Mouse (Mus musculus): ENCODE measurements around the gene Ankrd2.

Gene Ankrd2

DNA sequence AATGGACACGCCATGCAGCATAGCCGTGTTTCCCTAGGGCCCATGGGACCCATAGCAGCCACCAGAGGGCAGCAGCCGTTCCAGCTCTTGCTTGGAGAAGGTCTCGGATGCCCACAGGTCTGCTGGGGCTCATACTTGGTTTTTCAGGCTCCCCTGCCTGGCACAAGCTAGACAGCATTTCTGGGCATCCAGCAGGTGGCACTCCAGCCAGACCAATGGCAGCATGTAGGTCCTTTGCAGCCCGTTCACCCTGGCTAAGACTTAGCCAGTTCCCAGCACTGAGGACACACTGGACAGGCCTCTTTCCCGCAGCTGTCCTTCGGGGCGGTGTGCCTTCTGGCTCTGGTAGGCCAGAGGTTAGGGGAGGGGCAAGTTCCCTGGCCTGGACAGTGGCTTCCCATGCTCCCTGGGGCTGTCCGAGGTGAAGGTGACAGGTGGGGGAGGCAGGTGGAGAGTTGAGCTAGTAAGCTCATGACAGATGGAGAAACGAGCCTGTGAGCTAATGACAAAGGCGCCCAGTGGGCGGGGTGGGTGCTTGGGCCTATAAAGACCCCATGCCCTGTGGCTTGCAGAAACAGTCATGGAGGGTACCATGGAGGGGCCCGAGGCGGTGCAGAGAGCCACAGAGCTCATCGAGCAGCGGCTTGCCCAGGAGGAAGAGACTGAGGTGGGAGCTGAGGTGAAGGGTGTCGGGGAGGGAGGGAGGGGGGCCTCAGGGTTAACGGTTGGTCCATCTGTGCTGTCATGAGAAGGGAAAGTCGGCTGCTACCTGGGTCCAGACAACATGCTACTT lies at the start of gene Ankrd2:
TSS of gene Ankrd2 (plus strand) at position 545 of the 793 bp plus-strand sequence.
- in situ Hi-C loops (cut with MboI; ENCODE audit: unreplicated experiment in 2 of 2), result loop anchor here in 1 of 2 experiments (25.0 kb wide), 1 partner anchor 1377 kb away; no protein-coding TSS in a partner anchor

DNA sequence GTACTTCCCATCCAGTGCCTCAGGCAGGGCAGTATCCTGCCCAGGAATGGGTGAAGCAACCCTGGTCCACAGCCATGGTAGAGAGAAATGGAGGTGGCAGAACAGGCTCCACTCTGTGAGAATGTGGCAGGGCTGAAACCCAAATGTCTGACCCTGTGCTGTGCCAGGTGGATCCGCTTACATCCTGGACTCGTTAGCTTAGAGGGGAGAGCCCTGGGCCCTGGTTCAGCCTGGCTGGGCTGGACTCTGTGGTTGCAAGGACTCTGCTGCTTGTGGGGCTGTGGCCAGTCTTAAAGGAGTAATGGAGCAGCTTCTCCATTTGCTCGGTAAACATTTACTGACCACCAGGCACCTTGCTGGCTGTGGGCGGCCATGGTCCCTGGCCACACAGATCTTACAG lies 48.6 kb upstream of the Ankrd2 start:
- in situ Hi-C loops (cut with MboI; ENCODE audit: unreplicated experiment in 2 of 2), result no loop called here

DNA sequence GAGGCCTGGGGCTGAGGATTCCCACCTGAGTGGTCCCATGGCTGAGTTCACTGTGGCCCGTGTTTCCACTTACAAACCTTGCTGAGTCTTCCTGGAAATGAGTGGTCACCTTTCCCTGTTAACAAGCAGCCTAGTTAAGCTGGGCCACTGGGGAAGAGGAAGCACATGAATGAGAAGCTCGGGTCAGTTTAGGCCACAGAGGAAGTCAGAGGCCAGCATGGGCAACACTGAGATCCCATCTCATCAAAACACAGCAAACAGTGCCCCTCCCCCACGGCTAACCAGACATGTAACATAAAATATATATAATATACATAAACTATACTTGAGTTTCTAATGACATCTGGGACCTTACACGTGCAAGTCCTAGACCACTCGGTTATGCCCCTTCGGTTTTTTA lies 46.0 kb upstream of the Ankrd2 start:
- in situ Hi-C loops (cut with MboI; ENCODE audit: unreplicated experiment in 2 of 2), result no loop called here

DNA sequence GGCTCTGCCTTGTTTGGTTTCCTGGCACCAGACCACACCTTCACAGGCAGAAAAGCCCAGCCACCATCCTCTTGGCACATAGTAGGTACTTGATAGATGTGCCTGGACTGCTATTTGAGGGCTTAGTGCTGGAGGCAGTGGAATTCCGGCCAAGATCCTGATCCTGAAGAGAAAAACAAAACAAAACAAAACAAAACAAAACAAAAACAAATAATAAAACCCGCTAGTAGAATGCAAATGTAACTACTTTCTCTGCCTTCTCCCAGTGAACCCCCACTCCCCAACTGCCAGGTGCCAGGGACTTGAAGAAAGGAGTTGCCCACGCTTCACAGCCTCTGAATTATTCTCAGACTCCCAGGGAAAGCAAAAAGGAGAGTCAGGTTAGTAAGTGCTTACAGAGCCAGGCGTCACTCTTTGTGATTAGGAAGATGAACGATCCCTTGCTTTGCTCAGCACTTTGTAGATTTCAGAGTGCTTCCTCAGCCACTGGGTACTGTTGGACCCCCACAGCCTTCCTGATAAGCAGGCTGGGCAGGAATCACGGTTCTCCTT lies 43.8 kb upstream of the Ankrd2 start:
- in situ Hi-C loops (cut with MboI; ENCODE audit: unreplicated experiment in 2 of 2), result no loop called here

DNA sequence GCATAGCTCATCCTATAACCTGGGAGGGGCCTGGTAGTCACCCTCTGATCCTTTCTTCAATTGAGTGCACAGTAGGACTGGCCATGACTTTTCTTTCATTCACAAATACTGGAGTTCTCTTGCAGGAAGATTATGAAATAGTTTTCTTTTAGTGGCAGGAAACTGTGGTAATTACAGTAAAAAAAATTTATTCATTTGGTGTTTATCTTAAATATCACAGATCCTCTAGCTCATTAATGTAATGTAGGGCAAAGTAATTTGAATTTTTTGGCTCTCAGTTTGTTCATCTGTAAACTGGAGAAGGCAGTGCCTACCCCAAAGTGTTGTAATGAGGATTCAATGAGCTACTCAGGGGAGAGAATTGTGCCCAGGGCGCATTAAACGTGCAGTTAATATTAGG lies 42.8 kb upstream of the Ankrd2 start:
- in situ Hi-C loops (cut with MboI; ENCODE audit: unreplicated experiment in 2 of 2), result no loop called here

DNA sequence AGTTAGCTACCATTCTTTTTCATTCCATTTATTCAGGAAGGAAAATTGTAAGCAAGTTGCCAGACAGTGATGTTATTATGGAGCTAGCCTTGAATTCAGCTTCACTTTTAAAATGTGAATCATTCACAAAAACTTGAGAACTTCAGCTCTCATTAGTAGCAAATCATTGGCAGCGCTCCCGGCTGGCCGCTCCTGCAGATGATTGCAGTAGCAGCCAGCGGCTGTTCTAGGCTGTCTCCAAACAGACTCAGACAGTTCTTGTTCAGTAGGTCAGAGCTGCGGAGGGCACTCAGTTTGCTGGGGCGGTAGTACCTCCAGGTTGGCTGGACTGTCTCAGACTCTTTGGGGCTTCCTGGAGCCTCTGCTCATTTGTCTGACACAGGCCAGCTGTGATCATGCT lies 42.3 kb upstream of the Ankrd2 start:
- in situ Hi-C loops (cut with MboI; ENCODE audit: unreplicated experiment in 2 of 2), result no loop called here

DNA sequence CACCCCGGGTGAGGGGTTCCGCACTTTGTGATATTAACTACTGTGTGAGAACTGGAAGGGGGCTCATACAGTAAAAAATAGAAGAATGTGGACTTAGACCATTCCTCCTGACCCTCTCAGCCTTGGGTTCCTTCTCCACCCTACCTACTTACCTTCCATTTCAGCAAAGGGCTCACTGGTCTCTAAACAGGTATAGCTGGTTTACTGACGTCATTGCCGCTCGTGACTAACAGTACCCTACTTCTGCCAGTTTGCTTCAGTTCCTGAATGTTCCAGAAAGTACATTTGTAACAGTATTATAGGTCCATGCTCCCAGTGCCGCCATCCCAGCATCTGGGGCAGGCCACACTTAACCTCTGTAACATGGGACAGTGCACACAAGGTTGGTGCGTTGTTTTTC lies 41.8 kb upstream of the Ankrd2 start:
- in situ Hi-C loops (cut with MboI; ENCODE audit: unreplicated experiment in 2 of 2), result no loop called here

DNA sequence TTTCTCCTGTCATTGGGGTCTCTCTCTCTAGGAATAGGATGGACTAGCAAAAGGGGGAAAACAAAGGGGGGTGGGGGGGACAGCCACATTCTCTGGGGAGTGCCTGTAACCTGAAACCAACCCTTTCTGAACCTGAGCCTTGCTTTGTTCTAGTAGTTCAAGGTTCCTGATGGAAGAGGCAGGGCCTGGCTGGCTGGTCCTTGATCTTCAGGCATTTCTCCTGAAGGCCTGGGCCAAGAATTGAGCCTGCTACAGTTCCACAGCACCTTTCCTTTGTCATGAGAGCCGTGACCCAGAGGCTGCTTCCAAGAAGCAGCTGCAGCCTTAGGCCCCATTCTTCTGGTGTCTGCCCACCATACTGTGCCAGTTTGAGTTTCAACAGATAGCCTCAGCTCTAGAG lies 40.3 kb upstream of the Ankrd2 start:
- in situ Hi-C loops (cut with MboI; ENCODE audit: unreplicated experiment in 2 of 2), result no loop called here

DNA sequence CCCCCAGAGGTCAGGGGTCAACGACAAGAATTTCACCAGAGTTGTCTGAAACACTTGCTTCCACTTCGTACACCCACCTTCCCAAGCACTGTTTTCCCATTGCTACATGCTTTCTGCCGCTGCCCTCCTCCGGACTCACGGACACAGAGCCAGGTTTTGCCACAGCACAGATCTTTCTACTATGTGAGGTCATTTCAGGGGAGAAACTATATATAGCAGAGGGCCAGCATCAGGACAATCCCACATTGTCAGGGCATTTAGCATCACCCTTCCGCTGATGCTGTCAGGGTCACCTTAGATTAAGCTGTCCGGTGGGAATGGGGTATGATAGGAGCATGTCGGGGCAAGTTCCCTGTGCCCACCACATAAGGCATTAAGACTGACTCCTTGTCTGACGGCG lies 38.7 kb upstream of the Ankrd2 start:
- in situ Hi-C loops (cut with MboI; ENCODE audit: unreplicated experiment in 2 of 2), result no loop called here

DNA sequence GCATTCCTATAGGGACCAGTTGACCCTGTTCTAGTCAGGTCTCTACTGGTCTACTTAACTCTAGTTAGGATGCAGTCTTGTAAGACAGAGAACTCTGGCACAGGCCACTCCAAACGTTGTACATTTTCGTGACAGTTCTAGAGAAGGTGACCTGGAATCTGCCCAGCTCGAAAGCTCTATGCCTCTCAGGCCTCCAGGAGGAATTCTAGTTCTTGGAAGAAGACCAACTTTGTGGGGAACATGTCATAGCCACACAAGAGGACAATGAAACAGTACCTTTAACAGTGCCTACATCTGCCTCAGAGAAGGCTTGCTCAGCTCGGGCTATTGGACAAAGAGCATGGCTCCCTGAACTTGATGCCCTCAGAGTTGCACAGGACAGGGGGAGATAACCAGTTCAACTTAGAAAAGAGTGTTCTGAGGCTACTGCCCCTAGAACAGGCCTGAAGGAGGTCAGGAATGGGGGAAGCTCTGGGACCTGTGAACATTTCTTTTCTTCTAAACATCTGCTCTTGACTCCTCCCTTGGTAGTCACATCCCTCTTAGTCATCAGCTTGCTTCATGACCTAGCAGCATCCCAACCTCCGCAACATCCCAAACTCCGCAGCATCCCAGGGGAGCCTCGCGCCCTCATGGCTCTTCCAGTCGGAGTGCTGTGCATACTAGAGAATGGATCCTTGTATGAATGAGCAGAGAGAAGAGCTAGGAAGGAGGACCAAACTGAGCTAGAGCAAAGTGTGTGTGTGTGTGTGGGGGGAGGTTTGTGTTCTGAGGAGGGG lies 36.8 kb upstream of the Ankrd2 start:
- in situ Hi-C loops (cut with MboI; ENCODE audit: unreplicated experiment in 2 of 2), result no loop called here

DNA sequence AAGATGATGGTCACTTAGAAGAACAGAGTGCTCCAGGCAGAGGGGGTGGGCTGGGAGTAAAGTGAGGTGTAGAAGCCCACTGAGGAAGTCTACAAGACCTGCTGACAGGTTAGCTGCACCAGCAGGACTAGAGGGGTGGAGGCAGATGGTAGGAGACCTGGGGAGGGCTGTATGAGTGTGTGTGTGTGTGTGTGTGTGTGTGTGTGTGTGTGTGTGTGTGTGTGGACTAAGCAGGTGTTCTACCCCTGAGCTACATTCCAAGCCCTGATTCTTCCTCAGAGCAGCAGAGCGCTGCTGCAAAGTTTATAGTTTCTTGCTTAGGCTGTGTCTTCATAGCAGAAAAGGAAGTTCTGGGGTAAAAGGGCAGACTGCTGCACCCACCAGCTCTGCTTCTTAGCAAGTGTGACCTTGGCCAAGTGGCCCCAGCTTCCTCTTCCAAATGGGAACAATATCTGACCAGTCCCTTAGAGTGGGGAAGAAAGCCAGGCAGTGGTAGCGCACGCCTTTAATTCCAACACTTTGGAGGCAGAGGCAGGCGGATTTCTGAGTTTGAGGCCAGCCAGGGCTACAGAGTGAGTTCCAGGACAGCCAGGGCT lies 36.0 kb upstream of the Ankrd2 start:
- in situ Hi-C loops (cut with MboI; ENCODE audit: unreplicated experiment in 2 of 2), result no loop called here

DNA sequence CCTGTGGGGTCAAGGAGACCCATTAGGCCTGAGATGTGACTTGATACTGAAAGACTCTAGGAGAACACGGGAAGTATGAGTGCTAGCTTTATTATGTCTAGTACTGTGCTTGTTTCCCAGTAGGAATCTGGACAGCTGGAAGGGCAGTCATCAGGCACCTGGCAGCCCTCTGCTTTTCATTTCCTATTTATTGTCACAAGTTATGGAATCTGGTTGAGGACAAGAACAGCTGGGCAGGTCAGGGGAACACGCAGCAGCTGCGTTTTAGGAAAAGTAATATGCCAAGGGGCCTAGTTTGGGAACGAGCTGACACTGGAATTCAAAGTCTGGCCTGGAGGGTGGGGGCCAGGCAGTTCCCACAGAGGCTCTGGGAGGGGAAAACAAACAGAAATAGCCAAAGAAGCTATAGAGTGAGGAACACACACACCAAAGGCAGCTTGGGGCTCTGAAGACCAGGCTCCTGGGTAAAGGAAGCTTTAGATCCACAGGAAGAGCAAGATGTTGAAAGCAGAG lies 35.3 kb upstream of the Ankrd2 start:
- in situ Hi-C loops (cut with MboI; ENCODE audit: unreplicated experiment in 2 of 2), result no loop called here

DNA sequence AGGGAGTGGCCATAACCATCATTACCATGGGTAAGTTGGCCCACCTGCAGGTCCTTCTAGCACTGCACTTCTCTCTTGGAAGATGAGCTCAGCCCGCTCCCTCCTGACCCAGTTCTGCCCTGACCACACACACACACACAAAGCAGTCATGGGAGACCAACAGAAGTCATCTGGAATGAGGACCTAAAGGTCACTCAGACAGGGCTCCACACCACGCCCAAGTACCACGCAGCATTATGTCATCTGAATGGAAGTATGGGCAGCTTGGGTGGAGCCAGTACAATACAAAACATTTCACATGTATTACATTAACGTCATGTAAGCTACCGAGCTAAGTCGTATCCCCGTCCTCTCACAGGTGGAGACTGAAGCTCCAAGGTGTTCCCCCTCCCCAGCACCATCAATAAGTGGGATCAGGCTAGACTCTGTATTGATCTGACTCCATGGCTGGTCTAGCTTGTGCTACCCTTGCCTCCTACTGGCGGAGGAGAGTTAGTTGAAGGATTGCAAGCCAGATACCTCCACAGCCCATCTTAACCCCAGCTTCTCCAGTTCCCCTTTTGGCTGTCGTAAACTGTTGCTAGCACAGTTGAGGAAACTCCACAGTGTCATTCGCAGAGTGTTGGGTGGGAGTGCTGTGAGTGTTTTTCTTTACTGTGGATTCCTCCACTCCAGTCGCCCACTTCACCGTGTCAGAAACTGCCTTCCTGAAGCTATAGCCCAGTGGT lies 34.4 kb upstream of the Ankrd2 start:
- in situ Hi-C loops (cut with MboI; ENCODE audit: unreplicated experiment in 2 of 2), result no loop called here

DNA sequence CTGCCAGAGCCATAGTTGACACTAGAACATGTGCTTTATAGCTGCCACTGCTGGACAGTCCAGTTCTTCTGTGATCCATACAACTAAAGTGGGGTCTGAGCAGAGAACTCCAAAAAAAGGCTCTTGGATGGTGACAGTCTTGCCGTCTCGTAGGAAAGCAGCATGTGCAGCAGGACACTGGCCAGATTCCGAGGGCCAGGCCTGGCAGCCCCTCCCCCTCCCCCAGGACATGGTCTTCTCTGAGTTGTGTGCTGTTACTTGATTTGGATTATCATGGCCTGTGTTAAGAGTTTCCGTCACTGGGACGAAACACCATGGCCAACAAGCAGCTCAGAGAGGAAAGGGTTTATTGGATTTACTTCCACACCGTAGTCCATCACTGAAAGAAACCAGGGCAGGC lies 31.5 kb upstream of the Ankrd2 start:
- in situ Hi-C loops (cut with MboI; ENCODE audit: unreplicated experiment in 2 of 2), result no loop called here

DNA sequence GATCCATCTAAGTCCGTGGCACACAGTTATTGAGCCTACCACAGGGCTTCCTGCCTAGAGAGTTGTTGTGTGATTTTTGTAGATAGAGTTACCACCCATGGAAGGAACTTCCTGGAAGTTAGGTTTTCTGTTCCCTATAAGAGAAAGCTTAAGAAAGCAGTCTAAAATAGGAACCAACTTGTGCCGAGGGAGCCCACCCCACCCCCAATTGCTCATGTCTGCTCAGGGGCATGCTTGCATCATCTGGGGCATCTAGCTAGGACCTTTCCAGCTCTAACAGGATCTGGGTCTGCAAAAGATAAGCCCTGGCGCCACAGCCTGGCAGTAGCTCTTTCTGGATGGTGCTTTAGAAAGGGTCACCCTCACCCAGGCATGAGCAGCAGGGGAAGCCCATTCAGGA lies 30.2 kb upstream of the Ankrd2 start:
- in situ Hi-C loops (cut with MboI; ENCODE audit: unreplicated experiment in 2 of 2), result no loop called here

DNA sequence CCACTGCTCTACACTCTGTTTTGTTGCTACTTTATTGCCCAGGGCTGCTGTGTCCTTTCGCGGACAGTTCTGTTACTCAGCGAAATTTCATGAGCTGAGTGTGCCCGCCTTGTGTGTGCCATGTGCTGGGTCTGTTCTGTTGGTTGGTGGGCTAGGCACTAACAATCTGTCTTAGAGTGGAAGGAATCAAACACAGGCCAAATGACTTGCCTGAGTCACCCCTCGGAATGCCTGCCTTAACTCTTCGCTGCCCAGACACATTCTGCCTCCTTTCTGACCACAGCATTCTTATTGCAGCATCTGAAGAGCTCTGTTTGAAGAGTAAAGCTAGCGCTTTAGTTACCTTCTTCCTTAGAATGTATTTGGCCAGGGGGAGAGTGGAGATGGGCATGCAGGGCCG lies 29.2 kb upstream of the Ankrd2 start:
- in situ Hi-C loops (cut with MboI; ENCODE audit: unreplicated experiment in 2 of 2), result no loop called here

DNA sequence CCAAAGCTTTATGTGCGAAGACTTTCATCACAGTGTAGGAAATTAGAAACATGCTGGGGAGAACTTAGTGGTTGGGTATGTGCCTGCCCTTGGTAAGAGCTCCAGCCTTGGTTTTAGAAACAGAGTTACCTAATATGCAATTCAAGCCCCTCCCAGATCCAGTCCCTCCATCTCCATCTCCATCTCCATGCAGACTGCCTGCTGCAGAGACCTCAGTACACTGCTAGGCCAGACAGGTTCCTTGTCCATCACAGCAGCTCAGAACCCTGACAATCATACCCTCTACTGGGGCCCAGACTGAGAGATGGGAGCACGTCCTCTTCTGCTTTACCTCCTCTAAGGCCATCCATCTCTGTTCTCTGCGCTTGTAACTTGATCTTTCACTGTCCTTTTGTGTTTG lies 27.2 kb upstream of the Ankrd2 start:
- in situ Hi-C loops (cut with MboI; ENCODE audit: unreplicated experiment in 2 of 2), result no loop called here

DNA sequence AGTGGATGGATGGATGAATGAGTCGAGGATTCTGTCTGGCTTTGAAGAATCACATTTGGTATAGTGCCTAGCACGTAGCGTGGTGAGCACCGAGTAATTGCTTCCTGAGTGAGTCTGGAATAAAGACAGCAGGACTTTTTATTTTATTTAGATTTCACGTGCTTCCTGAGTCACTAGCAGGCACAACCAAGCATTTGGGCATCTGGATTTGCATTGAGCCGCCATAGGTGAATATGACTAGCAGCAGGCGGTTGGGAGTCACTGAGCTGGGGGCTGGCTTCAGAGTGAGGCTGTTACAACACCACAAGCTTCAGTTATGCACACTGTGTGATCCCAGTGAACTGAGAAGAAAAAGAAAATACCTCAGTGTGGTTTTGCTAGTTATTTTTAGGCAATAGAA lies 26.7 kb upstream of the Ankrd2 start:
- in situ Hi-C loops (cut with MboI; ENCODE audit: unreplicated experiment in 2 of 2), result no loop called here

DNA sequence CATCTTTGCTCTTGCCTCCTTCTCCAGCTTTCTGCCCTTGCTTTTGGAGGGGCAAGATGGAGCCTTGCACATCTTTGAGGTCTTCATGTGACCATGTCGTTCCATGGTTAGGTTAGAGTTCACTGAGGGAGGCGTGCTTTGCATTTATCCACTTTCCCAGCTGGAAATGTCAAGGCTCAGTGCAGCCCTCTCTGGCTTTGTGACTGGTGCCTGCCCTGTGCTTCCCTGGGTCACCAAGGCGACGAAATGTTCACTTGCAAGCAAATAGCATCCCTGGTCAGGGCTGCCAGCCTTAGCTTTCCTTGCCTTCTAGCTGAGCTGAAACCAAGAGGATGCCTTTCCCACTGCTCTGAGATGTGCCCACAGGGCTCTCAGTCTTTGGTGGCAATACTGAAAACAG lies 25.4 kb upstream of the Ankrd2 start:
- in situ Hi-C loops (cut with MboI; ENCODE audit: unreplicated experiment in 2 of 2), result no loop called here

DNA sequence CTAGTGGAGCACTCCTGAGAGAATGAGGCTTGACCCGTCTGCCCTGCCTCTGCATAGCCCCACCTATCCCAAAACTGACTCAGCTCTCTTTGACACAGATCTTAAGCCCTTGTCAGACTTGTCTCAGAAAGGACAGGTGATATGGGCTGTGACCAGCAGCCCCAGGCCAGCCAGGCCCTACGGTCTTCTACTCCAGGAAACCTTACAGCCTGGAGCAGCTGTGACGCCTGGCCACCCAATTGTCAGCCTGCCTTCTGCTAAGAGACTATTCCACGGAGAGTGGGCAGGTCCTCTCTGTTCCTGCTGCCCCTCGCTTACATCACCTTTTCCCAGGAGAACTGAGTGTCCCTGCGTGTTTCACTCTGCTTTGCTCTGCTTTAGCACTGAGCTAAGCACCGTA lies 24.7 kb upstream of the Ankrd2 start:
- in situ Hi-C loops (cut with MboI; ENCODE audit: unreplicated experiment in 2 of 2), result no loop called here
